Mouse (Mus musculus) layer of hippocampus, adult 18-20 months (tissue): ENCODE measurements around the gene Apc2. TPM values are rescaled to one million over a fixed set of nuclear protein-coding genes. Genes with fewer than 3 reads are reported as not detected.

Experiments
- DNase-seq, 2 experiments: peaks; one replicate each; pipeline ENCODE4 v3.0.0; 2022; ENCODE audit warnings: low spot score in 2 of 2
- total RNA-seq, 2 experiments: library from RNA; stranded (reverse); gene quantifications; 2 replicates each; pipeline ENCODE4 v1.2.3; 2021

The Apc2 gene
- total RNA-seq, 2 experiments from 2014 or later: 94.5 to 95.5 TPM

- DNase-seq: no peak
These were observed 33.6 kb upstream of the Apc2 start for GRCm38 (mm10) chr10:80262169-80262568.

GRCm38 (mm10) chr10:80262776-80263365 is 32.9 kb upstream of the Apc2 start:
- no peak for DNase-seq

GRCm38 (mm10) chr10:80264341-80265148 is 31.2 kb upstream of the Apc2 start:
- peak; percentile 99 to 100 for DNase-seq

GRCm38 (mm10) chr10:80265149-80265486 is 30.7 kb upstream of the Apc2 start:
- DNase-seq: no peak

GRCm38 (mm10) chr10:80270099-80270498 is 25.7 kb upstream of the Apc2 start:
- no peak for DNase-seq

GRCm38 (mm10) chr10:80270734-80271181 is 25.0 kb upstream of the Apc2 start:
- no peak for DNase-seq

- DNase-seq: no peak
These were observed 24.5 kb upstream of the Apc2 start for GRCm38 (mm10) chr10:80271186-80271843.

- no peak for DNase-seq
These were observed 23.7 kb upstream of the Apc2 start for GRCm38 (mm10) chr10:80271870-80272585.

GRCm38 (mm10) chr10:80273847-80274246 is 21.9 kb upstream of the Apc2 start:
- no peak for DNase-seq

GRCm38 (mm10) chr10:80276238-80276637 is 19.5 kb upstream of the Apc2 start:
- DNase-seq: no peak

GRCm38 (mm10) chr10:80278390-80278789 is 17.4 kb upstream of the Apc2 start:
- DNase-seq: no peak

- DNase-seq: no peak
These were observed 16.5 kb upstream of the Apc2 start for GRCm38 (mm10) chr10:80279273-80279672.

- no peak for DNase-seq
These were observed 14.5 kb upstream of the Apc2 start for GRCm38 (mm10) chr10:80281304-80281703.

- no peak for DNase-seq
These were observed 13.8 kb upstream of the Apc2 start for GRCm38 (mm10) chr10:80281921-80282371.

GRCm38 (mm10) chr10:80282481-80283441 is 13.0 kb upstream of the Apc2 start:
- DNase-seq: no peak

- no peak for DNase-seq
These were observed 10.3 kb upstream of the Apc2 start for GRCm38 (mm10) chr10:80285222-80286070.

- DNase-seq: no peak
These were observed 7.7 kb upstream of the Apc2 start for GRCm38 (mm10) chr10:80288097-80288496.

- no peak for DNase-seq
These were observed 7.1 kb upstream of the Apc2 start for GRCm38 (mm10) chr10:80288657-80289056.
